Mouse (Mus musculus) erythroblast, embryonic 14.5 days (primary cell): Measurements from ENCODE around the gene Olfr1425.
"Not testable (repeated sequence)": the region's sequence is repeated elsewhere in the genome, so short reads cannot be mapped to it uniquely, and the experiment has no call there.

ENCODE experiments used
- GATA1 ChIP-seq: IDR thresholded peaks from 2 replicates; pipeline ENCODE4 v1.6.1; 2012; ENCODE audit warnings: low read length, inconsistent platforms, mixed read lengths
- TAL1 ChIP-seq: IDR thresholded peaks from 3 replicates; pipeline ENCODE4 v1.6.1; 2012; ENCODE audit warnings: low read length, inconsistent platforms, mixed read lengths

DNA sequence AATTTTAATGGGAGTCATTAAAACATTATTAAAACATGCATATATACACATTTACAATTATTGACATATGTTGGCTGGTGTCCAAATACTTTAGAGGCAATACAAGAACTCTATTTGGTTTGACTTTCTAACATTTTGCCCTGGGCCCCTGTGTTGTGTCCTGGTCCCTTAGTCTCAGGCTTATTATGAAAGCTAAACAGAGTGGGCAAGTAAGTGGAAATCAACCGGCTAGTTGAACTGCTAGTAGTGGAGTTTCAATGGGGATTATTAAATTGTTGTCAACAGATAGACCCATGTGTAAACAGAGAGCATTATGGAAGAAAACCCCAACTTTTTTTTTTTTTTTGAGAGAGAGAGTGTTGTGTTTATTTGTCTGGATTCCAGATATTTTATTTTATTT lies 14.9 kb downstream of the Olfr1425 start, which contains the start of gene Olfr1424:
- TF ChIP-seq GATA1, TAL1: not testable (repeated sequence)
